Mouse (Mus musculus): Measurements from ENCODE around the gene H2-Ke6. TPM values are rescaled to one million over a fixed set of nuclear protein-coding genes. Genes with fewer than 3 reads are reported as not detected.

The H2-Ke6 gene
- 55.1 TPM for polyA plus RNA-seq (2015; fragmentation: Illumina TruSeq; extraction: RNeasy Lipid Tissue Mini Kit (QIAGEN cat#74804); ENCODE audit: insufficient read depth, low read depth, low replicate concordance)

DNA sequence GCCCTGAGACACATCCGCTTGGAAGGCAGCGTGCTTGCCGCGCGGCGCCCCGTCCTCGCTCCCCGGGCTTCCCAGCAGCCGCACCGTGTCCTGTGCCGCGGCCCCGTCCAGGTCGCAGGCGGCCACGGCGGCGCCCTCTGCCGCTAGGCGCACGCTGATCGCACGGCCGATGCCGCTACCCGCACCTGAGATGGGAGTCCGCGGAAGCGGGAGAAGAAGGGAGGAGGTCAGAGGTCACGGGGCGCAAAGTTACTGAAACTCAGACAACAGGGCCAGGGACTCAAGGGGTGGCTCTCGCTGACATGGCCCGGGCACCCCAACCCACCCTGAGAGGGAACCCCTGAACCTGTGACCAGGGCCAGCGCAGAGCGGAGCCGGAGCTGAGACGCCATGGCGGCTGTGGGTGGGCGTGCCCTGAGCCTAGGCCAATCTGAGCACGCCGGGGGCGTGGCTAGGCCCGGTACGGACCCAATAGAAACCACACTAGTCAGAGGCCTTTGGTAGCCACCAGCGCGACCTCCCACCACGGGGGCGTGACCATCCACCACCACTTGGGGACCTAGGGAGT lies at the start of gene H2-Ke6:
TSS of gene H2-Ke6 (minus strand) at position 405 of the 568 bp plus-strand sequence.

DNA sequence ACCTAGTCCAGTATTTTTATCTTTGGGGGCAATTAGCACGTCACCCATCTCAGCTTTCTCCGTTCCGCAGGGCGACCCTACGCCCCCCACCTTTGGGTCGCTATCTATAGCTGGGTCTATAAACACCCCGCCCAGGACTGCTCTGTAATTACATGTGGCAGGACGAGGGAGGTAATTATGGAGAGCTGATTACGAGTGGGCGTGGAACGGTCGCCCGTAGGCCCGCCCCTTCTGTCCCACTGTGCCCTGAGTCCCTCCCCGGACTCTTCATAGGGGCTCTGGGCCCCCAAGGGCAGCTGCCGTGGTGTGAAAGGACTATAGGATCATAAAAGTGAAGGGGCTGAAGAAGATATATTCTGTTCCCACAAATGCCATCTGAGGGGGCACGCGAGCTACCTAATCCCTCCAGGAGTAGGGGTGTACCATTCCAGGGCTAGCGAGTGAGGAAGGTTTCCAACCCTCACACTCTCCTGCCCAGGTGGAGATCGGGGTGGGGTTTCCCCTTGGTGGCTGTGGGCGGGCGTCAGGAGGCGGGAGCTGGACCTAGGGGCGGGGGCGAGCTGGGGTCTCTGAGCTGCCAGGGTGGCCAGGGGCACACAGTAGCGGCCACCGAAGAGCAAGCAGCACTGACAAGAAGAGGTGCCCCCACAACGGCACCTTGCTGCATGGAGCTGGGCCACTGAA lies 11.2 kb upstream of the H2-Ke6 start, which contains the start of gene Col11a2:
TSS of gene Col11a2 (plus strand) at position 560 of the 684 bp plus-strand sequence.

DNA sequence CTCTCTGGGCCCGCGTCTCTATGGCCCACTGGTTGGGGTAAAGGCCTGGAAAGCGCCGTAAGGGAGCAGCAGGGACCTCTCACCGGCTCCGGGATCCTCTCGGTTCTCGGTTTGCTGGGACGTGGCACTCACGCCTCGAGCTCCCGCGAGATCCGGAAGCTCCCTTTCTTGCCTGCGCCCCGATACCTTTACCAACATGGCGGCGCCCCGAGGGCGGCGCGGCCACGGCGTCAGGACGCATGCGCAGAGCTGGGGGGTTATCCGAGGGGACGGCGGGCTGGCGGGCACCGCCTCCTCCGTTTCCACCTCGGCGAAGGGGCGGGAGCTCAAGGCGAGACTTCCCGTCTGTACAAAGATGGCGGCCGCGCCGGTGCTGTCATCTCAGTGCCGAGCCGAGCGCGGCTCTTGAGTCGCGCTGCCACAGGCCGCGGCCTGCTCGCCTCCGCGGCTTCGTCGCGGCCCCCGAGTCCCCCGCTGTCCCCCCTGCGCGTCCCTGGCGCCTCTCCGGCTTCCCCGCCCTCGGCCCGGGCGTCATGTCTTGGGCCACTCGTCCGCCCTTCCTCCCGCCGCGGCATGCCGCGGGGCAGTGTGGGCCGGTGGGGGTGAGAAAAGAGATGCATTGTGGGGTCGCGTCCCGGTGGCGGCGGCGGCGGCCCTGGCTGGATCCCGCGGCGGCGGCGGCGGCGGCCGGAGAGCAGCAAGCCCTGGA lies 3.8 kb upstream of the H2-Ke6 start, which contains the start of the genes Slc39a7 and Rxrb:
TSS of gene Slc39a7 (minus strand) at position 218 of the 709 bp plus-strand sequence.
TSS of gene Rxrb (plus strand) at position 348 of the 709 bp plus-strand sequence.

GRCm38 (mm10) chr17:34024317-34024821 lies 3.5 kb downstream of the H2-Ke6 start, which contains the start of gene Ring1:
Gene Ring1, minus strand, starts transcription at chr17:34024680.

DNA sequence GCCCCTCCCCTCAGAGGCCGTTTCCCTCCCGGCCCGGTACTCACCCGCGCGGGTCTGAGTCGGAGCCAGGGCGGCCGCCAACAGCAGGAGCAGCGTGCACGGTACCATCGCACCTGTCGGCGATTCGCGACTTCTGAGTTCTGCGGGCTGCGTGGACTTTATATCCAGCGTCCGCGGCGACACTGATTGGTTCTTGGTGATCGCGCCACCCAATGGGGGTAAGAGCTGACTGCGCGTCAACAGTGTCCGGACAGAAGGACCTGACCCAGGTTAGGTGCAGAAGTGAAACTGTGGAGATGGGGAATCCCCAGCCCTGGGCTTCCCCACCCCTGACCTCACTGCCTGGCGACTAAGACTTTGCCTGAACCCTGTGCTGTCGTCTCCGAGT lies 27.7 kb downstream of the H2-Ke6 start, which contains the start of gene H2-K1:
TSS of gene H2-K1 (minus strand) at position 198 of the 388 bp plus-strand sequence.

Other genes with a start within 250 kb of the H2-Ke6 start
- gene Angptl4, start 246.2 kb downstream of the H2-Ke6 start, polyA plus RNA-seq (2015; fragmentation: Illumina TruSeq; extraction: RNeasy Lipid Tissue Mini Kit (QIAGEN cat#74804); ENCODE audit: insufficient read depth, low read depth, low replicate concordance), result 6.9 TPM
- 38.1 TPM for gene Kank3, start 217.5 kb downstream of the H2-Ke6 start, polyA plus RNA-seq (2015; fragmentation: Illumina TruSeq; extraction: RNeasy Lipid Tissue Mini Kit (QIAGEN cat#74804); ENCODE audit: insufficient read depth, low read depth, low replicate concordance)
- 1,005 TPM for gene Rps28, start 203.5 kb downstream of the H2-Ke6 start, polyA plus RNA-seq (2015; fragmentation: Illumina TruSeq; extraction: RNeasy Lipid Tissue Mini Kit (QIAGEN cat#74804); ENCODE audit: insufficient read depth, low read depth, low replicate concordance)
- 92.9 TPM for gene Ndufa7, start 203.5 kb downstream of the H2-Ke6 start, polyA plus RNA-seq (2015; fragmentation: Illumina TruSeq; extraction: RNeasy Lipid Tissue Mini Kit (QIAGEN cat#74804); ENCODE audit: insufficient read depth, low read depth, low replicate concordance)
- gene Cd320, start 185.0 kb downstream of the H2-Ke6 start, polyA plus RNA-seq (2015; fragmentation: Illumina TruSeq; extraction: RNeasy Lipid Tissue Mini Kit (QIAGEN cat#74804); ENCODE audit: insufficient read depth, low read depth, low replicate concordance), result 11.7 TPM
- gene Gm7029, start 154.2 kb downstream of the H2-Ke6 start, polyA plus RNA-seq (2015; fragmentation: Illumina TruSeq; extraction: RNeasy Lipid Tissue Mini Kit (QIAGEN cat#74804); ENCODE audit: insufficient read depth, low read depth, low replicate concordance), result not detected
- gene Kifc1, start 137.4 kb downstream of the H2-Ke6 start, polyA plus RNA-seq (2015; fragmentation: Illumina TruSeq; extraction: RNeasy Lipid Tissue Mini Kit (QIAGEN cat#74804); ENCODE audit: insufficient read depth, low read depth, low replicate concordance), result 0.59 TPM
- not detected for gene Platr17, start 122.9 kb downstream of the H2-Ke6 start, polyA plus RNA-seq (2015; fragmentation: Illumina TruSeq; extraction: RNeasy Lipid Tissue Mini Kit (QIAGEN cat#74804); ENCODE audit: insufficient read depth, low read depth, low replicate concordance)
- 9.3 TPM for gene Daxx, start 118.6 kb downstream of the H2-Ke6 start, polyA plus RNA-seq (2015; fragmentation: Illumina TruSeq; extraction: RNeasy Lipid Tissue Mini Kit (QIAGEN cat#74804); ENCODE audit: insufficient read depth, low read depth, low replicate concordance)
- gene Tapbp, start 112.2 kb downstream of the H2-Ke6 start, polyA plus RNA-seq (2015; fragmentation: Illumina TruSeq; extraction: RNeasy Lipid Tissue Mini Kit (QIAGEN cat#74804); ENCODE audit: insufficient read depth, low read depth, low replicate concordance), result 40.4 TPM
- 4.3 TPM for gene Zbtb22, start 112.2 kb downstream of the H2-Ke6 start, polyA plus RNA-seq (2015; fragmentation: Illumina TruSeq; extraction: RNeasy Lipid Tissue Mini Kit (QIAGEN cat#74804); ENCODE audit: insufficient read depth, low read depth, low replicate concordance)
- gene Rgl2, start 98.5 kb downstream of the H2-Ke6 start, polyA plus RNA-seq (2015; fragmentation: Illumina TruSeq; extraction: RNeasy Lipid Tissue Mini Kit (QIAGEN cat#74804); ENCODE audit: insufficient read depth, low read depth, low replicate concordance), result 33.8 TPM
- 33.2 TPM for gene Pfdn6, start 87.7 kb downstream of the H2-Ke6 start, polyA plus RNA-seq (2015; fragmentation: Illumina TruSeq; extraction: RNeasy Lipid Tissue Mini Kit (QIAGEN cat#74804); ENCODE audit: insufficient read depth, low read depth, low replicate concordance)
- 3.8 TPM for gene Wdr46, start 87.4 kb downstream of the H2-Ke6 start, polyA plus RNA-seq (2015; fragmentation: Illumina TruSeq; extraction: RNeasy Lipid Tissue Mini Kit (QIAGEN cat#74804); ENCODE audit: insufficient read depth, low read depth, low replicate concordance)
- 2.8 TPM for gene B3galt4, start 76.6 kb downstream of the H2-Ke6 start, polyA plus RNA-seq (2015; fragmentation: Illumina TruSeq; extraction: RNeasy Lipid Tissue Mini Kit (QIAGEN cat#74804); ENCODE audit: insufficient read depth, low read depth, low replicate concordance)
- 12.3 TPM for gene Vps52, start 72.2 kb downstream of the H2-Ke6 start, polyA plus RNA-seq (2015; fragmentation: Illumina TruSeq; extraction: RNeasy Lipid Tissue Mini Kit (QIAGEN cat#74804); ENCODE audit: insufficient read depth, low read depth, low replicate concordance)
- 762 TPM for gene Rps18, start 72.1 kb downstream of the H2-Ke6 start, polyA plus RNA-seq (2015; fragmentation: Illumina TruSeq; extraction: RNeasy Lipid Tissue Mini Kit (QIAGEN cat#74804); ENCODE audit: insufficient read depth, low read depth, low replicate concordance)
- gene H2-K1, start 27.7 kb downstream of the H2-Ke6 start, polyA plus RNA-seq (2015; fragmentation: Illumina TruSeq; extraction: RNeasy Lipid Tissue Mini Kit (QIAGEN cat#74804); ENCODE audit: insufficient read depth, low read depth, low replicate concordance), result 424 TPM
- 14.0 TPM for gene Ring1, start 3.4 kb downstream of the H2-Ke6 start, polyA plus RNA-seq (2015; fragmentation: Illumina TruSeq; extraction: RNeasy Lipid Tissue Mini Kit (QIAGEN cat#74804); ENCODE audit: insufficient read depth, low read depth, low replicate concordance)
- gene Slc39a7, start 3.6 kb upstream of the H2-Ke6 start, polyA plus RNA-seq (2015; fragmentation: Illumina TruSeq; extraction: RNeasy Lipid Tissue Mini Kit (QIAGEN cat#74804); ENCODE audit: insufficient read depth, low read depth, low replicate concordance), result 42.1 TPM
- 19.4 TPM for gene Rxrb, start 3.8 kb upstream of the H2-Ke6 start, polyA plus RNA-seq (2015; fragmentation: Illumina TruSeq; extraction: RNeasy Lipid Tissue Mini Kit (QIAGEN cat#74804); ENCODE audit: insufficient read depth, low read depth, low replicate concordance)
- gene Col11a2, start 11.4 kb upstream of the H2-Ke6 start, polyA plus RNA-seq (2015; fragmentation: Illumina TruSeq; extraction: RNeasy Lipid Tissue Mini Kit (QIAGEN cat#74804); ENCODE audit: insufficient read depth, low read depth, low replicate concordance), result 1.9 TPM
- not detected for gene H2-Oa, start 64.3 kb upstream of the H2-Ke6 start, polyA plus RNA-seq (2015; fragmentation: Illumina TruSeq; extraction: RNeasy Lipid Tissue Mini Kit (QIAGEN cat#74804); ENCODE audit: insufficient read depth, low read depth, low replicate concordance)
- gene H2-DMa, start 91.5 kb upstream of the H2-Ke6 start, polyA plus RNA-seq (2015; fragmentation: Illumina TruSeq; extraction: RNeasy Lipid Tissue Mini Kit (QIAGEN cat#74804); ENCODE audit: insufficient read depth, low read depth, low replicate concordance), result 2.6 TPM
- gene Brd2, start 94.6 kb upstream of the H2-Ke6 start, polyA plus RNA-seq (2015; fragmentation: Illumina TruSeq; extraction: RNeasy Lipid Tissue Mini Kit (QIAGEN cat#74804); ENCODE audit: insufficient read depth, low read depth, low replicate concordance), result 51.9 TPM
- gene H2-DMb2, start 115.2 kb upstream of the H2-Ke6 start, polyA plus RNA-seq (2015; fragmentation: Illumina TruSeq; extraction: RNeasy Lipid Tissue Mini Kit (QIAGEN cat#74804); ENCODE audit: insufficient read depth, low read depth, low replicate concordance), result 1.9 TPM
- 7.8 TPM for gene H2-DMb1, start 125.0 kb upstream of the H2-Ke6 start, polyA plus RNA-seq (2015; fragmentation: Illumina TruSeq; extraction: RNeasy Lipid Tissue Mini Kit (QIAGEN cat#74804); ENCODE audit: insufficient read depth, low read depth, low replicate concordance)
- 6.3 TPM for gene Tap1, start 159.5 kb upstream of the H2-Ke6 start, polyA plus RNA-seq (2015; fragmentation: Illumina TruSeq; extraction: RNeasy Lipid Tissue Mini Kit (QIAGEN cat#74804); ENCODE audit: insufficient read depth, low read depth, low replicate concordance)
- 9.2 TPM for gene Psmb9, start 159.7 kb upstream of the H2-Ke6 start, polyA plus RNA-seq (2015; fragmentation: Illumina TruSeq; extraction: RNeasy Lipid Tissue Mini Kit (QIAGEN cat#74804); ENCODE audit: insufficient read depth, low read depth, low replicate concordance)
- 13.8 TPM for gene Psmb8, start 169.7 kb upstream of the H2-Ke6 start, polyA plus RNA-seq (2015; fragmentation: Illumina TruSeq; extraction: RNeasy Lipid Tissue Mini Kit (QIAGEN cat#74804); ENCODE audit: insufficient read depth, low read depth, low replicate concordance)
- 9.1 TPM for gene Tap2, start 175.5 kb upstream of the H2-Ke6 start, polyA plus RNA-seq (2015; fragmentation: Illumina TruSeq; extraction: RNeasy Lipid Tissue Mini Kit (QIAGEN cat#74804); ENCODE audit: insufficient read depth, low read depth, low replicate concordance)
- gene H2-Ob, start 210.8 kb upstream of the H2-Ke6 start, polyA plus RNA-seq (2015; fragmentation: Illumina TruSeq; extraction: RNeasy Lipid Tissue Mini Kit (QIAGEN cat#74804); ENCODE audit: insufficient read depth, low read depth, low replicate concordance), result 2.1 TPM
- 44.7 TPM for gene H2-Ab1, start 229.6 kb upstream of the H2-Ke6 start, polyA plus RNA-seq (2015; fragmentation: Illumina TruSeq; extraction: RNeasy Lipid Tissue Mini Kit (QIAGEN cat#74804); ENCODE audit: insufficient read depth, low read depth, low replicate concordance)

Measured in pancreas, adult 10 weeks (tissue).